Mouse (Mus musculus) monocyte, adult 2 months (primary cell): ENCODE data around the gene Gsto1.
"Not testable (repeated sequence)": the region's sequence is repeated elsewhere in the genome, so short reads cannot be mapped to it uniquely, and the experiment has no call there.

Experiments used
- DNase-seq, 2 experiments: peaks; one replicate each; pipeline ENCODE4 v3.0.0; 2022; ENCODE audit warnings: low spot score in 2 of 2, low read depth in 1 of 2

The Gsto1 gene

DNA sequence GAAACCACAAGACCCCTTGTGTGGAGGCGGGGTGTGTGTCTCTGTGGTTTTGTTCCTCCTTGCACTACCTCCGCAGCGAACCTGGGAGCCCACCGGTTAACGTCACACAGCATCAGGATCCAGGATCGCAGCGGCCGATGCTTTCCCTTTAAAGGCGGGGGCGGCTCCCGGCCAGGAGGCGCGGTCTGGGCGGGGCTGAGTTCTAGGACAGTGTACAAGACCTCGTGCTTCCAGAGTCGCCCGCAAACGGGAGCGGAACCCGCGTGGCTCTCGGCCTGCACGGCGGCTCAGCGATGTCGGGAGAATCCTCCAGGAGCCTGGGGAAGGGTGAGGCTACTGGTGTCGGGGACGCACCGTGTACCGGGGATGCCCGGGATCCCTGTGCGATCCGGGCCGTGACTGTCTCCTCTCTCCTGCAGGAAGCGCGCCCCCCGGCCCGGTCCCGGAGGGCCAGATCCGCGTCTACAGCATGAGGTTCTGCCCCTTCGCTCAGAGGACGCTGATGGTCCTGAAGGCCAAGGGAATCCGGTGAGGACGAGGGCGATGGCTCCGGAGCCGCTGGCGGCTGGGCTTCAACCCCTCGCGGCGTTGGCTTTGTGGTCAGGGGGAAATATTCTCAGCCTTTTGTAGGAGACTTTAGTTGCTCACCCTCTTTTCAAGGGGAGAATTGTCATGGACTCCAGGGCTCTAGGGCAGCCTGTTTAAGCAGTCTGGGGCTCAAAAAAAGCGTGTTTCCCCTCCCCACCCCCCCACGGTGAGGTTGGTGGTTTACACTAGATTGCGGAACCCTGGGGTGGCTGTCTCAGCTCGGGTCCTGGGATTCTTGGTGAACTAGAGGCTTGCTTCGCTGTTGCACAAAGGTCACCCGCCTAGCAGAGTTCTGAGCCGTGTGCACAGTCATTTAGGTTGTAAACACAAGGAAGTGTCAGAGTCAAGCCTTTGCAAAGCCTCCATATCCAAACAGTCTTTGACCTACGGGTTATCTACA, at the start of gene Gsto1:
Gsto1 (plus strand) TSS at position 175 of the 988 bp plus-strand sequence.
- peak; percentile 64 to 76 for DNase-seq

DNA sequence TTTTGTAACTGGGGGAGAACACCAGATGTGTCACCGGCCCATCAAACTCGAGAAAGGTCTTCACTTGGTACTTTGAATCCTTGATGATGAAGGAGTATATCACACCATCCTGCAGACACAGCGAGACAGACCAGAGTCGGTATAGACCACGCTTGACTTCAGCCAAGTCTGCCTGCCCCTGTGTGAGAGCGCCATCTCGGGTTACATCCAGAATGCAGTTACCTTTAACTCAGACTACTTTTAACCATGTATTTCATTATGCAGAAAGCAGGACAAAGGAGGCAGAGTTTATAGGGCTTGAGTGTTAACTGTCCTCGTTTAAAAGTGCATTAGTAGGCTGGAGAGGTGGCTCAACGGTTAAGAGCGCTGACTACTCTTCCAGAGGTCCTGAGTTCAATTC, 42.7 kb upstream of the Gsto1 start:
- no peak for DNase-seq

DNA sequence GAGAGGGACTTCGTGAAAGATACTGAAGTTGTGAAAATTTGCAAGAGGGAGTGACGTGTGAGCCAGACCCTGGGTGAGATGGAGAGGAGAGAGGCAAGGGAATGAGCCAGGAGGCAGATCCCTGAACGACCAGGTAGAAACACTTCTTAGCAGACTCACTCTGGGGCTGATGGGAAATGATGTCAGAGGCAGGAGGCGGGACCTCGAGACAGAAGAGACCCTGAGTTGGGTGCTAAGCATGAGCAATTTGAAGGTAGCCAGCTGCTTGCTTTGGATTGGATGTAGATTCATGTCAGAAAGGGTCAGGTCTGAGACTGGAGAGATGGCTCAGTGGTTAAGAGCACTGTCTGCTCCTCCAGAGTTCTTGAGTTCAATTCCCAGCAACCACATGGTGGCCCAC, 40.0 kb upstream of the Gsto1 start:
- DNase-seq: no peak

DNA sequence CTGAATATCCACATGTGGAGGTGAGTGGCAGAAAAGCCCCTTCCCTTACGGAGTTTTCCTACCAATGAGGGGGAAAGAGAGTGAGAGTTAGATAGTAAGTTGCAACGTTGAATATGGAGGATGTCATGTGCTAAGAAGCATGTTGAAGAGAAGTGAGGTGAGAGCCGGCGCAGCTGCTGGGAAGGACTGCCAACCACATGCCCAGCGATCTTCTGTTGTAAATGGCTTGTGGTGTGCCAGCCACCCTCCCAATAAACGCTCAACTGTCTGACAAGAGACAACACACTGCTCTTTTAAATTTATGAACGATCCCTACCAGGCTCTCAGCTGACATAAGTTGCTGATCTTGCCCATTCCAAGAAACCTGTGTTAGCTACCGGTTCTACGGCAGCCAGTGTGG, 37.1 kb upstream of the Gsto1 start:
- DNase-seq: no peak

DNA sequence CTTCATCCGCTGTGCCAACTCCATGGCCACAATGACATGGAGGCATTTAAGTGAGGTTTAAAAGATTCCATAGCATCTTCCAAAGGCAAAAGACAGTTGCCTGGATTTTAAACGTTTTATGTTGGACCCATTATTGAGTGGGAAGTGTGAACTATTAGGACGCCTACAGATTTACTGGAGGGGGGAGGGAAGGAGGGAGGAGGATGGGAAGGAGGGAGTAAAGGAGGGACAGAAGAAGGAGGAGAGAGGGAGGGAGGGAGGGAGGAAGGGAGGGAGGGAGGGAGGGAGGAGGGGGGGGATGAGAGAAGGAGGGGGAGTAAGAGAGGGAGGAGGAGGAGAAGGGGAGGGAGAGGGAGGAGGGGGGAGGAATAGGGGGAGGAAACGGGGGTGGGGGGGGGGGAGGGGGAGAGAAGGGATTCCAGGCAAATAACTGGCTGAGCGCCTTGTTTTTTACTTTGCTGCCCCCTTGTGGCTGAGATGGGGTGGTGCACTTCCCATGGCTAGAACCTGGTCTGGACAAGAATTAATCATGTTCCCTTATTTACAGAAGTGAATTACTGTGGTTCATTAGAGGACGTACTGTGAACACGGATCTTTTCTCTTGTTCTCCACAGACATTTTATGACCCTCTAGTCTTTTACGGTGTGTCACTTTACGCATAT, 33.8 kb upstream of the Gsto1 start:
- peak in 1 of 2 experiments; percentile 44 for DNase-seq

DNA sequence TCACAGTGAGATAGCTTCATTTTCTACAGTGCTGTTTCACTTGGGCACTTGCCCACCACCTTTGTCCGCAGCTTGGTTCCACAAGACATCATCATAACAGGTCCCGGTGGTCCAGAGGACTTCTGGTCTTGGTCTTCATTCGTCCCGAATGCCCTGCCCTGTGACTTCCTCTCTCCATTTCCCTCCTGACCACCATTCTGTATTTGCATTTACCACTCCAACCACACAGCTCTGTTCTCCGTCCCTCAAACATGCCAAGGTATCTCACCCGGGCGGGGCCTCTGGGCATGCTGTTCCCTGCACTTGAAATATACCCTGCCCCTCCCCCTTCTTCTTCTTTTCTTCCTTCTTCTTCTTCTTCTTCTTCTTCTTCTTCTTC, 33.3 kb upstream of the Gsto1 start:
- no peak for DNase-seq

DNA sequence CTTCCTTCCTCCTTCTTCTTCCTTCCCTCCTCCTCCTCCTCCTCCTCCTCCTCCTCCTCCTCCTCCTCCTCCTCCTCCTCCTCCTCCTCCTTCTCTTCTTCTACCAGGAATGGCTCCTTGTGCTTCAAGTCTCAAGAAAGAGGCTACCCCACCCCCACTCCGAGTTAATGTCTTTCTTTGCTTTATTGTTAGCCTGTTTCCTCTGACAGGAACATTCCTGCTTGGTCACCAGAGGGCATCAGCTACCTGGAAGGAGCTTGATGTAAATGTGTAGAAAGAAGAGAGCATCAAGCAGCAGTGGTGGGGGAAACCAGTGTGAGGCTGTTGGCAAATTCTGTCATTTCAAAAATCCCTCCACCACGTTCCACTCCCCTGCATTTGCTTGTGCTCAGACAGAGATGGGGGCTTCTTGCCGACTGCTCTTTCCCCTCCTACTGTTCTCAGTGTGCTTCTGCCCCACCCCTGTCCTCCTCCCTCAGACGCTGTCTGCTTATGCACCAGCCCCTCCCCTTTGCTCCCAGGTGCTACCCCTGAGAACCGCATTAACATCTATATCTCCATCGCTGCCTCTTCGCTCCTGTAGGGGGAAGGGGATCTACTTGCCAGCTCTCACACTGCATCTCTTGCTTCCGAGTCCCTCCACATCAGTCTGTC, 32.5 kb upstream of the Gsto1 start:
- no peak for DNase-seq

DNA sequence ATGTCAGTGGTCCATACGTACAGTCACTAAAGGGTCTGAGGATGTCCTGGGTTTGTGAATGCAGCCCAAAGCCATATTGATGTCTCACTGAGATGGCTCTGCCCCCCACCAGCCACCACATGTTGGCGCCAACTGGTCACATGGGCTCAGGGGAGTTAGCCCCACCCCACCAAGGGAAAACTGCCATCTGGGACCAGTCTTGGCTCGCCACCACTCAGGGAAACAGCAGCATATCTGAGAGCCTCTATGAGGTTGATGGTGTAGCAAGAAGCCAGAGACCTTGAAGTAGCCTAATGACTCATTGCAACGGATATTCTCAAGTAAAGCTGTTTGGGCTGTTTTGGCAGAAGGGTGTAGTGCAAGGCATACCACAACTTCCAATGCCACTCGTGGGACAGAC, 30.7 kb upstream of the Gsto1 start:
- DNase-seq: no peak

DNA sequence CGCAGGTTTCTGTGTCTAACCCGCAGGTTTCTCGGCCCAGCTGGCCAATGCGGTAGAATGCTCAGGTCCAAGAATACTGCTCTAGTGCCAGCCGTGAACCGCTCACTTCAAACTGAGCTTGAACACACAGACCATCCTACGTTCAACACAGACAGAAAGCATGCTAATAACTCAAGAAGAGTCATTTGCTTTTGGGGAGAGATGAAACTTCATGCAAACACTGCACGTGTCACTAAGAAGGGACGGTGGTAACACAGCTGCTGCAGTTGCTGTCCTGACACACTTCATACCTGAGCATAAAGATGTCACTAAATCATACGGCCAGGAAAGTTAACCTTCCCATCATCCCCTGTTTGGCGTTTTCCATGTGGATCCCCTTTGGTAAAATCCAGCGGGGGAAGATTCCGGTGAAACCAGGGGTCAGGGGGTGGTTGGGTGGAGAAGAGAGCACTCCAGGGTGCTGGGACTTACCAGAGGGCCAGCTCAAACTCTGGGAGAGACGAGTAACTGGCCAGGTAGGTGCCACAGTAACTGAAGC, 24.8 kb upstream of the Gsto1 start:
- no peak for DNase-seq

DNA sequence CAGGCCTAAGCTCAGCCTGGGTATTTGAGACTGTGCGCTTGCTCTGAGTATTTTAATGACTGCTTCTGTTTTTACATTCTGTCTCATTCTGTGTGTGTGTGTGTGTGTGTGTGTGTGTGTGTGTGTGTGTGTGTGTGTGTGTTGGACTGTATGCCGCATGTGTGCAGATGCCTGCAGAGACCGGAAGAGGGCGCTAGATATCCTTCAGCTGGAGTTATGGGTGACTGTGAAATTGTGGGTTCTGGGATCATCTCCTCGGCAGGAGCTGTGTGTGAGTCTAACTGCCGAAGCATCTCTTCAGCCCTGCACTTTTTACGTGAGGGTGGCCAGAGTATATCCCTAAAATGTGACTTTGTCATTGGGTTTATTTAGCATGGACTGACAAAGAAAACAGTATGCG, 23.7 kb upstream of the Gsto1 start:
- DNase-seq: no peak

DNA sequence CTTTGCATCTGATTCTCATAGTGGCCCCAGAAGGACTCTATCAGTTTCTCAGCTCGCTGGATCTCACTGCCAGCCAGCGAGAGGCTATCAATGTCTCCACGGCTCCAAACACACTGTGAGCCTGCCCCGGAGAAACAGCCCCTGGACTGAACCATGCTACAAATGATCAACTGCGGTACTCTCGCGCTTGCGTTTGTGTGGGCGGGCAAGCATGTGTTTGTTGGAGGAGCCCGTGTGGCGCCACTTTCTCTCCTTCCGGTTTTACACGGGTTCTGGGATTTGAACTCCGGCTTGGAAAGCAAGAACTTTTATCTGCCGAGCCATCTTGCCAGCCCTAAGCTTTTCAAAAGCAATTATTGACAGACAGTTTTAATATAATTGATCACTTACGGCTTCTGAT, 22.5 kb upstream of the Gsto1 start:
- no peak for DNase-seq

DNA sequence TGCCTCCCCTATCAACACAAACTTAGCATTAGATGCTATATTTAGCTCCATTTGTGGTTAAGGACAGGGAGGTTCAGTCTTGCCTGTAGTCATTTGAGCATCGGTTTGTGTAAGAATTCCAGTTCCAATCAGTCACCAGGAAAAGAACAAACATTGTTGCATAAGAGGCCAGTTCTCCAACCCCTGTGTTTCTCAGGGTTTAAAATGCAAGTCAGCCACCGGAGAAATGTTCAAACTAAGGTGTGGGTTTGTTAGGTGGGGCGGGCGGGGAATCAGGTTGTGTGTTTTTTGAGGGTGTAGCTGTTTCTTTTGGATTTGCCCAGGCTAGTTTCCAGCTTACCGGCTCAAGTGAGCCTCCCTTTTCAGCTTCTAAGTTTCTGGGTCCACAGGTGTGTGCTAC, 20.2 kb upstream of the Gsto1 start:
- no peak for DNase-seq

DNA sequence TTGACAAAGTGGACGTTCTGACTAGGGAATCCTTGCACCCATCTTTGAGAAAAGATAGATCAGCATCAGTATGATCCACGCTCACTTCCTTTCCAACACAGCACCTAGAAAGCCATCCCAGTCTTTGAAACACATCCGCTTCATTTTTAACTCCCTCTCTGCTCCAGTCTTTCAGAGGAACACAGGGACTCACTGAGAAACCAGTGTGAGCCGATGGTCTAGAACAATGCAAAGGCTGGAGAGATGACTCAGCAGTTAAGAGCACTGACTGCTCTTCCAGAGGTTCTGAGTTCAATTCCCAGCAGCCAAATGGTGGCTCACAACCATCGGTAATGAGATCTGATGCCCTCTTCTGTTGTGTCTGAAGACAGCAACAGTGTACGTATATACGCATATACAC, 19.0 kb upstream of the Gsto1 start:
- no peak for DNase-seq

DNA sequence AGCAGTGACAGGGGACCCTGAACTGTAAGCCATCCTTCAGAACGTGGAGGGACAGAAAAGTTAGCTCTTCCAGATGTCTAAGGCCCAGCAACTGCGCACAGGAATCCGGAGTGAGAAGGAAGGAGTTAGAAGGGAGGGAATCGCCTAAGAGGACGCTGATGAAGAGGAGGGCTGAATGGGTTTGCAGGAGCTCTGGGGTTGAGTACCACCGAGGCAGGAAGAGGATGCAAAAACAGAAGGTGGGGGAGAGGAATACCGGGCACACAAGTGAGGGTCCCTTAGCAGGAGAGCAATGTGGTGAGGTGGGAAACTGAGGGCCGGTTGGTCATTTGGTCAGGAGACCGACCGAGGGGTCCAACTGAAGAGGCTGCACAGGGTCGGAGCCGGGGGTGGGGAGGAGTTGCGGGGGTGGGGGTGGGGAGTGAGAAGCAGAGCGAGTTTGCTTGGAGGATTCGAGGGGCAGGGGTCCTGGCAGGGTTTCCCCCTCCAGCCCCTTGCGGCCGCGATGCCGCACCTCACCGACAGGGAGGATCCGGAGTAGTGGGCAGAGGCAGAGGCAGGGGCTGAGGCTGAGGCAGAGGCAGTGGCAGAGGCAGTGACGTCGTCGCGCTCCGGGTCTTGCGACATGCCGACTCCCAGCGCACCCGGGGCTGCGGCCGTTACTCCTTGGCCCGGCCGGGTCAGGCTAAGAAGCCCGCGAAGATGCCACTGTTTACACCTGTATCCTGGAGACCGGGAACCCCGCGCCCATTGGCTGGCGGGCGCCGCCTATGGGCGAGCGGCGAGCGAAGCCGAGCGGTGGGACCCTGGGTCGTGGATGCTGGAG, 17.9 kb upstream of the Gsto1 start:
- DNase-seq: peak in 1 of 2 experiments; percentile 15

DNA sequence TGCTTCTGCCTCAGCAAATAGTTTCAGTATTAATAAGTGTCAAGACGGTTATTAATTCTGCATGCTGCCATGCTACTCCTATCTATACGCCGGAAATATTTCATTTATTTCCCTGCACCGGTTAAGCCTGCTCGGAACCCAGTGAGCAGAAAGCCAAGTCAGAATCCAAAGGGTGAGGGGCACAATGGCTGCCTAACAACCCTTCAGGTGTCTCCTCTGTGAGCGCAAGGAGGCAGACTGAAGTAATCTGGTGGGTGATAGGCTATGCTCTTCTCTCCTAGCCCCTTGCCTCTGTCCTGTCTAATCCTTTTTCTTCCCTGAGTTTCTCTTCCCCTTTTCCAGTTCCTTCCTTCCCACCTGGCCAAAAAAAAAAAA, 17.3 kb upstream of the Gsto1 start:
- DNase-seq: no peak

DNA sequence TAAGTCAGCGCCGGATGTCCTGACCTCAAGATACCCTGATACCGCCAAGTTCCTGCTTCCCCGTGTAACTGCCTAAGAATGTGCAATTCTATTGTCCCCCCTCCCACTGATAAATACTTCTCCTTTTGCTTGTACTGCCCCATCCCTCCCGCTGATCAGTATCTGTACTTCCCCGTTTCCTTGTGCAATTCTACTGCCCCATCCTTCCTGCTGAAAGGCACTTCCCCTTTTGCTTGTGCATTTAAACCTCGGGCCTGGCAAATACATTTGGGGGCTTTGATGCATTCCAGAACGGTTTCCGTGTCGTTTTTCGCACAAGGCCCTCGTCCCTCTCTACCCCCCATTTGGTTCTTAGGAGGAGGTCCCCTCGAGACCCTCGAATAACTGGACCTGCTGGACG, 13.5 kb upstream of the Gsto1 start:
- DNase-seq: not testable (repeated sequence)

DNA sequence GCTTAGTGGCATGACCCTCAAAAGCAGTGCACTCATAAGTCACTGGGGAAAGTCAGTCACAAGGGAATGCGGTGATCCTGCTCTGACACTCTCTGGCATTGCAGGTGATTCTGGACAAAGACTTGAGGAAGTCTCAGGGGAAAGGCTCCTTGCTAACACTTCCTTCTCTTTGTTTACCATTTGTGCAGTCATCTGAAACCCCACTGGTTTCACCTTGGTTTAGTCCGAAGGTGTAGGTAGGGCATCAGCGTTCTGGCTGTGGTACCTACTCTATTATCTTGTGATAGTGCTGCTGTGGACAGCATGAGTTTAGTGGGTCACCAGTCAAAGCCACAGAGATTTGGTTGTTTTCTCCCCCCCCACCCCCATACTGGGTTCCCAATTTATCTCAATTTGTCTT, 5.0 kb upstream of the Gsto1 start:
- no peak for DNase-seq

DNA sequence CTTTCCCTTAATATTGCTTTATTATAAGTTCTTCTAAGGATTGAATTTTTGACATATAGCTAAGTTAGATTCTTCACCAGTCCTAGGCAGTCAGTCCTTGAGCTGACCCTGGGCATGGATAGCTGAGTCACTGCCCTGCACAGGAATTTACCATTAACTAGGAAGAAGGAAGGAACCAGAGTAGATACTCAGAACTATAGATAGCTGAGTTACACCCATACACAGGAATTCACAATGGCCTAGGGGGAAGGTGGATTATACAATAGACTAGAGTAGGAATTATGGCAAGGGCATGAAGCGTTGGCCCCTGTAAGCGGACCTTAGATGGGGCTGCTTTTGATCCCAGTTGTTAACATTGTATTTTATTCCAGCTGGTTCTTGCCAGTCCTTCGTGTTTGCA, 2.6 kb upstream of the Gsto1 start:
- DNase-seq: not testable (repeated sequence)

DNA sequence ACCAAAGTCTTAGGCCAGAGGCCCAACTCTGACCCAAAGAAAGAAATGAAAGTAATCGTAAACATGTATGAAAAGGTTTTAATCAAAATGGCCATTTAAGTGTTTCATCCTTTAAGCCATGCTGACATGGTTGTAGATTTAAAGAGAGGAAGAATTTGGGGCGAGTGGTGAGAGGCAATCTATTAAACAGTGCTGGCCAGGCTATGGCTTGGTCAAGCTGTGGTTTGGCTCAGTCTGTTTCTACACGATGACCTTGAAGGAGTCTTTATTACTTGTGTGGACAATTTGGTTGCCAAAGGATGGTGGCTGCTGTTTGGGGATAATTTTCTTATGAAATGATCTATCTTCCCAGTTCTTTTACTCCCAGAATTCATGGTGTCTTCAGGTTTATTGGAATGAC, 1.7 kb upstream of the Gsto1 start:
- DNase-seq: no peak

DNA sequence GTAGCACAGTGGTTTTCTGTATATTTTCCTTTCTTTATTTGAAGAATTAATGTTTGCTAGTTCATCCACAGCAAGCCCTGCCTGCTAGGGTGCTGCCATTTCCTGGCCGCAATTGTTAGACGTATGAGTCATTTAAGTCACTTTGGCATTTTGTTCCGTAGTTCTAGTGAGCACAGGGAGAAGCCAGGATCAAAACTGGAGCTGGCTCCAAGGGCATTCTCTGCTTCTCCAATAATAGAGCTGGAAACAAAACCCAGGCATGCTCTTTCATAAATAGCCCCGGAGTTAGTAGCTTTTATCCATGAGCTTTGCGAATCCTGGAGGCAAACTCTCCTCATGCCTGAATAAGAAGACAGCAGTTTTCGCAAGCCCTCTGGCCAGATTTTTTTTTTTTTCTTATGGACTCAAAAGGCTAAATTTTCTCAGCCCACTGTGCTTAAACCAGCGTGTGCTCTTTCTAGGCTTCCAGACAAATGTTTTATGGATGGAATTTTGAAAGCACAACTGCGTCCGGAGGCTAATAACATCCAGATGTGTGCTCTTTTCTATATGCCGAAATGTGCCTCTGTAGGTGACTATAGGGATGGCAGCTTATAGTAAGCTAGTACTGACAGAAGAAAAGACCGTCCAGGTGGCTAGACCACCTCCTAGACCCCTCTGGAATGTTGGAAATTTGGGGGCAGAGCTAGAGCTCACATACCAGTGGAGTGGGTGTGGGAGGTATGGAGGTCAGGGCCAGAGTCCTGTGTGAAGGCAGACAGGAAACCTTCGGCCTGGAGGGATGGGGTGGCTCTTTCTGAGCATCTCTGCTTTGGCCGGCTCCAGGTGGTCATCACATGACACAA, 597 bp upstream of the Gsto1 start:
- DNase-seq: peak in 1 of 2 experiments; percentile 16
